Mouse (Mus musculus): Measurements from ENCODE around the gene Itgb7. TPM values are rescaled to one million over a fixed set of nuclear protein-coding genes. Genes with fewer than 3 reads are reported as not detected.

The Itgb7 gene
- total RNA-seq, 2 experiments from 2014 or later: 1.0 to 3.9 TPM

DNA sequence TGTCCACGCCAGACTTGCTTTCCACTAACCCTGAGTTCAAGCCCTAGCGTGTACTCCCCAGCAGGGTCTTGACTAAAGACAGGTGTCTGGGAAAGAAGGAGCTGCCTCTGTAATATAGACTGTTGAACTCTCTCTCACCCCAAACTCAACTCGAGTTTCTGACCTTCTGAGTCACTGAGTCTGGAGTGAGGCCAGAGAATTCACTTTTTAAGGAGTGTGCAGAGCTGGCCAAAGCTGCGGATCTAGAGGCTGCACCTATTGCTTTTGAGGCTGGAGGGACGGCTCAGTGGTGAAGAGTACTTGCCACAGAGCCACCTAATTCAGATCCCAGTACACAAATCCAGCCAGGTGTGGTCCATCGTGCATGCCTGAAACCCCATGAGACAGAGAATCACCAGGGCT, 64.1 kb downstream of the Itgb7 start:
- no peak for TF ChIP-seq CTCF (conservative IDR thresholded peaks at IDR 0.05)

More for the DNA sequence above, 64.1 kb downstream of the Itgb7 start:
- H3K4me3 ChIP-seq: no peak overlapping the region
- no peak for DNase-seq (ENCODE audit: low spot score in 2 of 2)
- H3K27ac ChIP-seq: no peak overlapping the region

Other genes starting within 250 kb of the Itgb7 start
- under 1 TPM in 1 of 2 experiments, not detected in 1; 0.26 TPM for gene Krt8, start 227.5 kb downstream of the Itgb7 start, total RNA-seq (2021)
- under 1 TPM; 0.32 to 0.67 TPM for gene Krt18, start 203.8 kb downstream of the Itgb7 start, total RNA-seq (2021)
- gene Eif4b, start 158.2 kb downstream of the Itgb7 start, total RNA-seq (2021): 100 to 1,000 TPM; 196 to 199 TPM
- gene Tns2, start 131.5 kb downstream of the Itgb7 start, total RNA-seq (2021): 10 to 100 TPM; 18.4 to 25.0 TPM
- 100 to 1,000 TPM; 151 to 155 TPM for gene Spryd3, start 95.7 kb downstream of the Itgb7 start, total RNA-seq (2021)
- gene Igfbp6, start 87.6 kb downstream of the Itgb7 start, total RNA-seq (2021): 1 to 10 TPM; 6.9 to 7.7 TPM
- not detected for gene Soat2, start 81.4 kb downstream of the Itgb7 start, total RNA-seq (2021)
- 10 to 100 TPM; 68.3 to 76.5 TPM for gene Zfp740, start 28.7 kb downstream of the Itgb7 start, total RNA-seq (2021)
- 10 to 100 TPM; 39.5 to 40.4 TPM for gene Csad, start 27.2 kb downstream of the Itgb7 start, total RNA-seq (2021)
- 10 to 100 TPM; 12.2 to 14.1 TPM for gene Rarg, start 25.6 kb upstream of the Itgb7 start, total RNA-seq (2021)
- not detected for gene Gm9918, start 38.6 kb upstream of the Itgb7 start, total RNA-seq (2021)
- gene Mfsd5, start 47.5 kb upstream of the Itgb7 start, total RNA-seq (2021): 10 to 100 TPM; 34.2 to 40.9 TPM
- 1 to 10 TPM; 1.7 to 2.1 TPM for gene Espl1, start 64.3 kb upstream of the Itgb7 start, total RNA-seq (2021)
- gene Pfdn5, start 94.2 kb upstream of the Itgb7 start, total RNA-seq (2021): 100 to 1,000 TPM; 433 to 437 TPM
- 10 to 100 TPM; 61.0 to 70.2 TPM for gene Myg1, start 99.8 kb upstream of the Itgb7 start, total RNA-seq (2021)
- gene Aaas, start 118.8 kb upstream of the Itgb7 start, total RNA-seq (2021): 10 to 100 TPM; 24.5 to 26.5 TPM
- under 1 TPM; 0.32 to 0.49 TPM for gene Sp7, start 135.2 kb upstream of the Itgb7 start, total RNA-seq (2021)
- gene Sp1, start 174.2 kb upstream of the Itgb7 start, total RNA-seq (2021): 10 to 100 TPM; 23.1 to 33.0 TPM
- gene Amhr2, start 213.4 kb upstream of the Itgb7 start, total RNA-seq (2021): 1 to 10 TPM in 1 of 2 experiments, under 1 TPM in 1; 0.66 to 1.2 TPM
- gene Prr13, start 227.1 kb upstream of the Itgb7 start, total RNA-seq (2021): 10 to 100 TPM; 40.2 to 42.7 TPM
- 100 to 1,000 TPM; 496 to 505 TPM for gene Pcbp2, start 238.6 kb upstream of the Itgb7 start, total RNA-seq (2021)

Data from layer of hippocampus, adult 2 months (tissue).